Mouse (Mus musculus) CH12.LX (cell line): ENCODE results near the gene Cfhr2.

ENCODE experiments used
- CTCF ChIP-seq, 2 experiments: IDR thresholded peaks in 1 of 2; conservative IDR thresholded peaks in 1 of 2; 2 replicates each; pipeline ENCODE4 v1.5.1; 2011 to 2012; ENCODE audit warnings: low read depth in 2 of 2, low read length in 2 of 2, improper control_type of control experiment in 1 of 2, inconsistent platforms in 1 of 2, mild to moderate bottlenecking in 1 of 2, moderate library complexity in 1 of 2
- EP300 ChIP-seq: IDR thresholded peaks from 2 replicates; pipeline ENCODE4 v1.6.1; 2011; ENCODE audit warnings: low read length, improper control_type of control experiment
- ETS1 ChIP-seq: conservative IDR thresholded peaks from 2 replicates; pipeline ENCODE4 v1.6.1; 2012; ENCODE audit warnings: low read depth, mild to moderate bottlenecking, inconsistent platforms, low read length, improper control_type of control experiment, moderate library complexity
- JUN ChIP-seq: IDR thresholded peaks from 2 replicates; pipeline ENCODE4 v1.6.1; 2011; ENCODE audit warnings: low read depth, mild to moderate bottlenecking, low read length, improper control_type of control experiment, moderate library complexity; ENCODE audit not compliant: insufficient read depth
- MAFK ChIP-seq: IDR thresholded peaks from 2 replicates; pipeline ENCODE4 v1.6.1; 2011; ENCODE audit warnings: low read length, improper control_type of control experiment; ENCODE audit not compliant: insufficient replicate concordance
- MAX ChIP-seq: IDR thresholded peaks from 2 replicates; pipeline ENCODE4 v1.6.1; 2011; ENCODE audit warnings: low read length, improper control_type of control experiment
- MEF2A ChIP-seq: IDR thresholded peaks from 2 replicates; pipeline ENCODE4 v1.6.1; 2014; ENCODE audit warnings: low read depth, mild to moderate bottlenecking, inconsistent platforms, low read length, improper control_type of control experiment, borderline replicate concordance
- POLR2A ChIP-seq: IDR thresholded peaks from 2 replicates; pipeline ENCODE4 v1.6.1; 2011; ENCODE audit warnings: low read depth, mild to moderate bottlenecking, improper control_type of control experiment, low read length
- POLR2AphosphoS2 ChIP-seq: IDR thresholded peaks from 2 replicates; pipeline ENCODE4 v1.6.1; 2011; ENCODE audit warnings: low read depth, low read length, improper control_type of control experiment
- RAD21 ChIP-seq: IDR thresholded peaks from 2 replicates; pipeline ENCODE4 v1.6.1; 2011; ENCODE audit warnings: low read depth, mild to moderate bottlenecking, low read length, improper control_type of control experiment, moderate library complexity
- USF1 ChIP-seq: IDR thresholded peaks from 2 replicates; pipeline ENCODE4 v1.6.1; 2014; ENCODE audit warnings: low read depth, mild to moderate bottlenecking, inconsistent platforms, low read length, improper control_type of control experiment
- ZC3H11A ChIP-seq: IDR thresholded peaks from 2 replicates; pipeline ENCODE4 v1.6.1; 2012; ENCODE audit warnings: low read depth, mild to moderate bottlenecking, inconsistent platforms, low read length, improper control_type of control experiment
- ZNF384 ChIP-seq: IDR thresholded peaks from 2 replicates; pipeline ENCODE4 v1.6.1; 2012; ENCODE audit warnings: low read depth, low read length, improper control_type of control experiment, inconsistent platforms

- TF ChIP-seq ETS1, result no peak
- no peak for TF ChIP-seq MEF2A
- no peak for TF ChIP-seq RAD21
- no peak for TF ChIP-seq CTCF (conservative IDR thresholded peaks at IDR 0.05 in 1 of 2, IDR thresholded peaks at IDR 0.05 in 1 of 2; ENCODE audit: low read depth in 2 of 2, low read length in 2 of 2)
- no peak for TF ChIP-seq ZC3H11A
- no peak for TF ChIP-seq MAFK
- no peak for TF ChIP-seq EP300
- TF ChIP-seq MAX, result no peak
- TF ChIP-seq ZNF384, result no peak
- no peak for TF ChIP-seq JUN
- TF ChIP-seq USF1, result no peak
- TF ChIP-seq POLR2A, result no peak
- TF ChIP-seq POLR2AphosphoS2, result no peak
These were observed 49.9 kb downstream of the Cfhr2 start for GRCm38 (mm10) chr1:139808594-139808993.
